Mouse (Mus musculus) embryonic facial prominence, embryonic 15.5 days (tissue): ENCODE measurements at regions not wholly inside any gene's neighbourhood (a gene's known extent, or its start where the extent isn't known, plus 50 kb on each side); places are given as distances from the start of the nearest gene placed in this dataset.

Experiments used
- ATAC-seq: fragments of 200-750 bp; cut with Nextera tagmentation; 2 replicates; pipeline ENCODE4 v1.8.0; 2017; ENCODE audit warnings: low read depth, moderate TSS enrichment; ENCODE audit not compliant: insufficient number of reproducible peaks, low FRiP score, low TSS enrichment
- H3K27ac ChIP-seq: fragments of 300-500 bp; sonication (generic); replicated peaks from 2 replicates; pipeline ENCODE4 v1.5.1; 2015; ENCODE audit warnings: mild to moderate bottlenecking, inconsistent platforms
- H3K27me3 ChIP-seq: fragments of 300-500 bp; sonication (generic); 2 replicates; pipeline ENCODE4 v1.6.1; 2015; ENCODE audit warnings: inconsistent platforms
- H3K36me3 ChIP-seq: fragments of 300-500 bp; sonication (generic); 2 replicates; pipeline ENCODE4 v1.6.1; 2015; ENCODE audit warnings: mild to moderate bottlenecking, inconsistent platforms
- H3K4me1 ChIP-seq: fragments of 300-500 bp; sonication (generic); 2 replicates; pipeline ENCODE4 v1.6.1; 2015; ENCODE audit warnings: inconsistent platforms
- H3K4me2 ChIP-seq: fragments of 300-500 bp; sonication (generic); replicated peaks from 2 replicates; pipeline ENCODE4 v1.6.1; 2015; ENCODE audit warnings: mild to moderate bottlenecking, inconsistent platforms
- H3K4me3 ChIP-seq: fragments of 300-500 bp; sonication (generic); replicated peaks from 2 replicates; pipeline ENCODE4 v1.5.1; 2015; ENCODE audit warnings: mild to moderate bottlenecking, inconsistent platforms
- H3K9ac ChIP-seq: fragments of 300-500 bp; sonication (generic); 2 replicates; pipeline ENCODE4 v1.6.1; 2015; ENCODE audit warnings: inconsistent platforms
- H3K9me3 ChIP-seq: fragments of 300-500 bp; sonication (generic); replicated peaks from 2 replicates; pipeline ENCODE4 v1.6.1; 2016; ENCODE audit warnings: inconsistent platforms
- WGBS: fragments of 180-500 bp; shearing (Covaris S2); methylation state at CpG from one replicate; pipeline ENCODE4 v1.1.7; 2015; 5-methylcytosine and 5-hydroxymethylcytosine counted together

DNA sequence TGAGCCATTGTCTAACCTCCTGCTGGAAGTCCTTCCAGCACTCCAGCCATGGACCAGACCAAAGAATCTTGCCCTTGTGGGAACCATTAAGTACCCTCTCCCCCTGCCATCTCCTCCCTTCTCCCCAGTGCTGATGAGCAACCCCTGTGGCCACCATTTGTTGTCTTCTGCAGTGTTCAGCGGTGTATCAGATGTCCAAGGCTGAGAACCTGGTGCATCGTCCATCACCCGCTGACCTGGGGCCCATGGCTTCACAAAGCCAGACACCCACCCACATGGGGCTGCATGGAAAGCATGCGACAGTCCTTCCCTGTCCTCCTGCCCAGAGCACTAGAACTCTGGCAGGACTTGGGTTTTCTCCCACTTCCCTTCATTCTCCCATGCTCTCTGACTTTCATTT lies 1596.7 kb downstream of the D3Ertd751e start:
- Histone ChIP-seq H3K27me3 (no peaks in the 10 kb centered on the region), H3K4me2 (no peak overlapping the region), H3K4me3 (no peak overlapping the region), H3K4me1 (no peaks in the 10 kb centered on the region), H3K9ac (no peak overlapping the region), H3K9me3 (no peaks in the 10 kb centered on the region), H3K27ac (no peak overlapping the region), H3K36me3 (no peaks in the 10 kb centered on the region)
- WGBS = 87% methylated on average over 4 of the region's 4 CpGs
- no peak for ATAC-seq

- Histone ChIP-seq H3K27ac (no peak overlapping the region), H3K4me2 (no peak overlapping the region), H3K9ac (no peak overlapping the region), H3K36me3 (no peaks in the 10 kb centered on the region), H3K27me3 (no peaks in the 10 kb centered on the region), H3K9me3 (no peaks in the 10 kb centered on the region), H3K4me3 (no peak overlapping the region), H3K4me1 (no peaks in the 10 kb centered on the region)
- ATAC-seq = no peak
- WGBS = 72% methylated on average over 1 of the region's 1 CpGs
Measured at GRCm38 (mm10) chr3:43342928-43343327, 1600.5 kb downstream of the D3Ertd751e start.

DNA sequence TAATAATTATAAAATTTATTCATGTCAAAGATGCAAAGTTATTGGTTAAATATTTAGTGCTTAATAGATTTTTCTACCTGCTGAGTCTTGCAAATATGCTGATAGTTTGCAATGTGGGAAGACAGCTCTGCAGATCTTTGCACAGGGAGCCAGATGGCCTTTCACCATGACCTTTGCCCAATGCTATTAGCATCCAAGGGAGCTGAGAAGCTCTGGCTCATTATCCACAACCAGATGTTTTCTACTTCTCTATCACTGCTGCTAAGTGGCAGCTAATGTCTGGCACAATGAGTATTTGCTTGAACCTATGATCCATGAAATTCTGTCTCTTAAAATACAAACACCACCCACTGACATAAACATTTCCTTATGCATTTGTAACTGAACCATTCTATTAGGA lies 1610.4 kb downstream of the D3Ertd751e start:
- Histone ChIP-seq H3K27me3 (no peaks in the 10 kb centered on the region), H3K4me3 (no peak overlapping the region), H3K36me3 (no peaks in the 10 kb centered on the region), H3K4me2 (no peak overlapping the region), H3K27ac (no peak overlapping the region), H3K4me1 (no peaks in the 10 kb centered on the region), H3K9me3 (no peaks in the 10 kb centered on the region), H3K9ac (no peak overlapping the region)
- ATAC-seq = no peak

- Histone ChIP-seq H3K9ac (no peak overlapping the region), H3K9me3 (no peaks in the 10 kb centered on the region), H3K4me1 (no peaks in the 10 kb centered on the region), H3K27ac (no peak overlapping the region), H3K4me2 (no peak overlapping the region), H3K36me3 (no peaks in the 10 kb centered on the region), H3K27me3 (no peaks in the 10 kb centered on the region), H3K4me3 (no peak overlapping the region)
- WGBS = 82% methylated on average over 1 of the region's 1 CpGs
- ATAC-seq = no peak
Measured at GRCm38 (mm10) chr3:43358511-43358910, 1616.1 kb downstream of the D3Ertd751e start.

- no peak overlapping the region for H3K4me3 ChIP-seq
- no peaks in the 10 kb centered on the region for H3K4me1 ChIP-seq
- no peaks in the 10 kb centered on the region for H3K9me3 ChIP-seq
- H3K9ac ChIP-seq = no peak overlapping the region
- no peak overlapping the region for H3K27ac ChIP-seq
- H3K36me3 ChIP-seq = no peaks in the 10 kb centered on the region
- H3K4me2 ChIP-seq = no peak overlapping the region
- ATAC-seq = no peak
- H3K27me3 ChIP-seq = no peaks in the 10 kb centered on the region
Measured at GRCm38 (mm10) chr3:43399893-43400292, 1657.5 kb downstream of the D3Ertd751e start.

- Histone ChIP-seq H3K9ac (no peak overlapping the region), H3K4me3 (no peak overlapping the region), H3K9me3 (no peaks in the 10 kb centered on the region), H3K36me3 (no peaks in the 10 kb centered on the region), H3K27me3 (no peaks in the 10 kb centered on the region), H3K27ac (no peak overlapping the region), H3K4me2 (no peak overlapping the region), H3K4me1 (no peaks in the 10 kb centered on the region)
- 35% methylated on average over 1 of the region's 1 CpGs for whole genome bisulfite sequencing
- ATAC-seq = no peak
Measured at GRCm38 (mm10) chr3:43424886-43425285, 1682.5 kb downstream of the D3Ertd751e start.

DNA sequence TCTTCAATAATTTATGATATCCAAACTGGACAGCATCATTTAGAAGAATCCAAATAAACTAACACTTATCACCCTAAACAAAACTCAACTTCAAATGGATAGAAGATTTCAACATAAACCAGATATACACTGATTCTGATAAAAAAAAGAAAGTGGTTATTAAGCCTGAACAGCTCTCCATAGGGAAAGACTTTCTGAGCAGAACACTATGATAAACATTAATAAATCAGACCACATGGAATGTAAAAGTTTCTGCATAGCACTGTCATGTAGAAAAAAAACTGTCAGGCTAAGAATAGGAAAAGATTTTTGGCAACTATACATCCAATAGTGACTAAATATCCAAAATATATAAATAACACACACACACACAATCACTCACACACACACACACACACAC lies 1684.3 kb downstream of the D3Ertd751e start:
- ATAC-seq = no peak
- H3K36me3 ChIP-seq = no peaks in the 10 kb centered on the region
- H3K4me1 ChIP-seq = no peaks in the 10 kb centered on the region
- no peak overlapping the region for H3K9ac ChIP-seq
- no peak overlapping the region for H3K4me3 ChIP-seq
- no peaks in the 10 kb centered on the region for H3K9me3 ChIP-seq
- H3K27ac ChIP-seq = no peak overlapping the region
- no peak overlapping the region for H3K4me2 ChIP-seq
- no peaks in the 10 kb centered on the region for H3K27me3 ChIP-seq

GRCm38 (mm10) chr3:43461541-43462109 lies 1719.2 kb downstream of the D3Ertd751e start:
- Histone ChIP-seq H3K27me3 (no peaks in the 10 kb centered on the region), H3K9me3 (no peaks in the 10 kb centered on the region), H3K27ac (no peak overlapping the region), H3K36me3 (no peaks in the 10 kb centered on the region), H3K4me1 (no peaks in the 10 kb centered on the region), H3K9ac (no peak overlapping the region), H3K4me2 (no peak overlapping the region), H3K4me3 (no peak overlapping the region)
- 81% methylated on average over 3 of the region's 3 CpGs for WGBS
- ATAC-seq = peak; percentile 39; the same call in 1 of the 2 replicates
